Mouse (Mus musculus): ENCODE data around the gene Olfr129.

The Olfr129 gene

GRCm38 (mm10) chr17:38059979-38060378 lies at the start of gene Olfr129:
Gene Olfr129 (minus strand): TSS chr17:38060079.
- DNase-seq: no peak

- DNase-seq: no peak
These were observed 28.7 kb upstream of the Olfr129 start, which contains the start of gene Olfr131 for GRCm38 (mm10) chr17:38088593-38088992. Gene Olfr131 (minus strand): TSS chr17:38088693.

- DNase-seq: no peak
These were observed 22.5 kb upstream of the Olfr129 start for GRCm38 (mm10) chr17:38082364-38082763.

- DNase-seq: no peak
These were observed 3.7 kb upstream of the Olfr129 start, which contains the start of gene Olfr130 for GRCm38 (mm10) chr17:38063621-38064020. Gene Olfr130 (plus strand): TSS chr17:38063921.

GRCm38 (mm10) chr17:38026297-38026696 lies 33.6 kb downstream of the Olfr129 start:
- DNase-seq: no peak

- no peak for DNase-seq
These were observed 43.5 kb downstream of the Olfr129 start for GRCm38 (mm10) chr17:38016341-38016740.

GRCm38 (mm10) chr17:38004996-38005395 lies 54.9 kb downstream of the Olfr129 start:
- DNase-seq: no peak

Data from right cerebral cortex, postnatal 4 days (tissue).